Mouse (Mus musculus) thymus, adult 18-20 months (tissue): ENCODE data around the gene Ap1ar.
"Not testable (repeated sequence)": the region's sequence is repeated elsewhere in the genome, so short reads cannot be mapped to it uniquely, and the experiment has no call there.

Source experiments
- DNase-seq, 2 experiments: peaks; one replicate each; pipeline ENCODE4 v3.0.0; 2022; ENCODE audit warnings: mixed read lengths in 2 of 2

Ap1ar gene

DNA sequence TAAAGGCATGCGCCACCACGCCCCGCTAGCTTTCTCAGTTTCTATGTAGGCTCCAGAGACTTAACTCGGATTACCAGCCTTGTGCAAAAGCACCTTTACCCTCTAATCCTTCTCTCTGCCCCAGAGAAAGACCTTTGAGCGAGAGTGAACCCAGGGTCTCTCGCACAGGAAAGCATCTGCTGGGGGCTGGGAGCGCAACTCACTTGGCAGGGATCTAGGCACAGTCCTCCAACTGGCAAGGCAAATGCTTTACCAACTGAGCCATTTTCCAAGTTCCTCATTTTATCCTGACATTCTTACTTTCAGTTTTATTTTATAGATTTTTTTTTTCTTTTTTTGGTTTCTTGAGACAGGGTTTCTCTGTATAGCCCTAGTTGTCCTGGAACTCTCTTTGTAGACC lies 44.3 kb downstream of the Ap1ar start:
- no peak for DNase-seq

DNA sequence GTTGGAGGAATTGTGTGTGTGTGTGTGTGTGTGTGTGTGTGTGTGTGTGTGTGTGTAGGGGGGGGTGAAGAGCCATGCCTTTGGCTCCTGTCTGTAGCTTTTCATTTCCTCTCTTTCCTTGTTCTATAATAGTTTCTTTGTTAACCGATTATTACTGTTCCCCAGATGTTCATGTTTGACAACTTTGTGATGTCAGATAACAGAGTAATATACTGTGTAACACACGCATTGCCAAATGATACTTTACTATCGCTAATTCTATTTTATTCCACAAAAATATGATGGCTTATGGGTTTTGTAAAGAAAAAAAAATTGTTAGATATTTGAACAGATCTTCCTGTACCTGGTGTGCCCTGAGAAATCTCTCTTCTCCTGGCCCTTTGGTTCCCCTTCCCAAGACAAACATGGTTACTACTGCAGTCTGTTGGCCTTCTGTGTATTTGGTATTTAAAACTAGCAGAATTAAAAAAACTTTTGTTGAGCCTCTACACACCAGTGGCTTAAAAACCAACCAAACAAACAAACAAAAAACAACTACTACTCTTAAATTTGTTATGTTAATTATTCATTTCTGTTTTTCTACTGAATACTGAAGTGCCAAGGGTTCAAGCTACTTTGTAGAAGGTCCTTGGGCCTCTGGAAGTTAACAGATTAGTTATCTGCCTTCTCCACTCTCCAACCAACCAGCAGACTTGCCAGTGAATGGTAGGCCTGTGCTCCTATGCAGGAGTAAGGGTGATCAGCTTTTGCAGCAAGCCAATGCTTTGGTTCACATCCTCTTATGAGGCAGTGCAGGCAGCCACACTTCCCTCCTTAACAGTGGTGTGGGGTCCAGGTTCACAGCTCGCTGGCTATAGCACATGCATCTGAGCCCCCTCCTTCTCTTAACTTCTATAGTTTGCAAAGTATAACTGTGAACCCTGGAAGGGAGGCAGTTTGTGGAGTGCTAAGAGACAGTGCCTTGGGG lies 45.4 kb downstream of the Ap1ar start:
- no peak for DNase-seq

DNA sequence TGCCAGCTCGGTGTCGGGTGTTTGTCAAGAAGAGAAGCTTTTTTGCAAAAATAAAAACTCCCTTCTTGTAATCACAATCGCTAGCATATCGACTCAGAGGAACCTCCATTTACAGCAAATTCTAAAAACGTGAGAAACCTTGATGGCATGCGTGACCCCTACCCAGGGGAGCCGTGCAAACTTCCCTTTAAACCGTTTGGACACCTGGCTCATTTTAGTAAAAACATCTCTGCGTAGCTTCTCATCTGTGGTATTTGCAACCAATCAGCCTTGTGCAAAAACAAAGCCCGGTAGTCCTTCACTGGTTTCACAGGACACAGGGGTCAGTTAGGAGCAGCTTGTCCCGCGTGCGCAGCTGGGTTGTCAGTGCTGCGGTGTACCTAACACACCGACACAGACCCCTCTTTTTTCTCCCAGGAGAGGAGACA lies 46.3 kb downstream of the Ap1ar start:
- DNase-seq: no peak

DNA sequence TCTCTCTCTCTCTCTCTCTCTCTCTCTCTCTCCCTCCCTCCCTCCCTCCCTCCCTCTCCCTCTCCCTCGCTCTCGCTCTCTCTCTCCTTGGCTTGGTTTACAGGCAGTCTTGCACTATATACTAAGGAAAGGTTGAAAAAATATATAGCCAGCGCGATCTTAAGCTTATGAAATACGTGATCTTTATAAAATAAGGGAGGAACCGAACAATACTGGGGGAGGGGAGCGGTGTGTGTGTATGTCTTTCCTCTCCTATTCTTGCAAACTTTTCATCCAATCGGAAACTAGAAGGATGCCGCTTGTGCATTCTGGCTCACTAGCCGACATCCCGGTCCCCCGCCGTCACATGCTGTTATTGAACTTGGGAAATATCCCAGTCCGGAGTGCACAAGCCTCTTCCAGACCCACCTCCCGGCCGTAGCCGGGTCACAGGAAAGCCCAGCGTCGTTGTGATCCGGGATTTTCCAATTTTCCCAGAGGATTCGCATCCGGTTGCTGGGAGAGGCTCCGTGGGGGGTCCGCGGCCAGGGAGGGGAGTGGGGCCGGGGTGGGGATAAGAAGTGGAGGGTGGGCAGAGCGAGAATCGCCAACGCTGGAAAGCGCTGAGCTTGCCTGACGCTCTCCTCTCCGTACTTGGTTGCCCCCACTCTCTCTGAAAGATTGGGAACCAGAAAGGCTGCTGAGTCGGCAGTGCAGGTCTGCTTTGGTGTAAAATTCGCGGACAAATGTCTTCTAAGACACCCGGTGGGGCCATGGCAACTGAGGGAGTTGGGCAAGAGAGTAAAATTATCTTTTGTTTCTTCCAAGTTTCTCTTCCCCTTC lies 46.9 kb downstream of the Ap1ar start:
- peak; percentile 9 to 15 for DNase-seq

DNA sequence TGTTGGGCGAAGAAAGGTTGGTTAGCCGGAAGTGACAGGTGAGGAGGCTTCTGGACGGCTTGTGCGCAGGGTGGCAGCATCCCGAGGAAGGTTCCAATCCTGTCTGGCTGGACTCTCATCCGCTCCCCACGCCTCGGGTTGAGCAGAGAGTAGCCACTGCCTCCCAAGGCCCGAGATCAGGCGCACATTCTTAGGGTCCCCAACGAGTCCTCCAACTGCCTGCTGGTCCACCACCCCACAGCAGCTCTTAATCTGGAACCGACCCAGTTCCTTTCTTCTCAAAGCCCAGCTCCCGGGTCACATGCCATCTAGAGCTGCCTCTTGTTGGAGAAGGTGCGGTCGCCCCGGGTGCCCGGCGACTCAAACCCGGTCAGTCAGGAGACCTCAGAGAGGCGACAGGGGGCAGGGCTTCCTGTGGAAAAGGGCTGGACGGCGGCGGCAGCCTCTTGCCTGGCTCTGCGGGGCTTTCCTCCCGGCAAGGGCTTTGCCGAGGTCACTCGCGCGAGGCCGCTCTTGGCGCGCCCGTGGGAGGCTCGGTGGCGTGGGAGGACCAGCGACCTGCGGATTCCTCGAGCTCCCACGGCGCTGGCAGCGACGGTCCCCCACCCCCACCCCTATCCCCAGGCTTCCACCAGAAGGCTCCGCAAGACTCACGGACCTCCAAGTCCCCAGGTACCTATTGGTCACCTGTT lies 47.7 kb downstream of the Ap1ar start, which contains the start of gene Tifa:
TSS of gene Tifa (plus strand) at position 306 of the 692 bp plus-strand sequence.
- DNase-seq: peak; percentile 27 to 39

DNA sequence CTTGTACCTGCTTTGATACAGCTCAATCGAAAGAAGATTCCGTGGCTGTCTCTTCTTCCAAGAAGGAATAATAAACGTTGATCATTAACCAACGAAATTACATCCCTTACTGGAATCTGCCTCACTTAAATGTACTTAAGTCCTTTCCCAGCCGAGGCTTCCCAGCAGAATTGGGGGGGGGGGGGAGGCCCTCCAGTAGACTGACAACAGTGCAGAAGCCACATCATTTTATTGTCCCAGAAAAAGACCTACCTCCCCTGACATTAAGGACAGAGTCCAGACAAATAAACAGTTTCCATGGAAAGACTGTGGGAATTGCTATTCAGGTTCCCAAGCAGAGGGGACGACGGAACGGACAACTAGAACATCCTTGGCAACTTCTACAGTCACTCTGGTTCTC lies 48.4 kb downstream of the Ap1ar start:
- DNase-seq: no peak

DNA sequence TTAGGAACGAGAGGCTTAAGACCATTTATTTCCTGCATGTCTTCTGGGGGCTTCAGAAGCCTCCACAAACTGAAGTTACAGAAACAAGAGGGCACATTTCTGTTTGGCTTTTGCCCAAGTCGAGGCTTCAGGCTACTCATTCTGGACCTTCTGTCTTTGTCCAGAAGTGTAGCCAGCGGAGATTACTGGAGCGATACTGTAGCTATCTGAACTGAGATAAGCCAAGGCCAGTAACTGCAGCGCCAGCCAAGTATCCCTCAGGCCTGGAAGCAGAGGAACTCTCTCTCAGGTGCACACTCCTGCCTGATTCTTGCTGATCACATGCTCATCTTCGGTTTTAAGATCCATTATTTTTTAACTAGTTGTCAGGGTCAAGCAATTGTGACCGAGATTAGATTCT lies 49.3 kb downstream of the Ap1ar start:
- DNase-seq: no peak

DNA sequence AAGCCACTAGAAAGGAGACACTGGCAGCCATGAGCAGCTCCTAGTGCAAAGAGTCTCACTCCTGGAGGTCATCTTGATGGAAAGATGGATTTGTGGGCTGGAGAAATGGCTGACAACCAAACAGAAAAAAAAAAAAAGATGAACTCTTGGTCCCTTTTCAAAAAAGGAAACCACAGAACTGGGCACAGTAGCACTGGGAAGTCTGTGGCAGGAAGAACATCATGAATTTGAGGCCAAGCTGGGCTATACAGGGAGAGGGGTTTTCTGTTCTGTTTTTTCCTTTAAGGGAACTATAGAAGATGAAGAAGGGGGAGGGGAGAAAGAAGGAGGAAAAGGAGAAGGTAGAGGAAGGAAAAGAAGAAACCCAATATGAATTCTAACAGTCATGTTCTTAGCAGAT lies 50.3 kb downstream of the Ap1ar start:
- no peak for DNase-seq

DNA sequence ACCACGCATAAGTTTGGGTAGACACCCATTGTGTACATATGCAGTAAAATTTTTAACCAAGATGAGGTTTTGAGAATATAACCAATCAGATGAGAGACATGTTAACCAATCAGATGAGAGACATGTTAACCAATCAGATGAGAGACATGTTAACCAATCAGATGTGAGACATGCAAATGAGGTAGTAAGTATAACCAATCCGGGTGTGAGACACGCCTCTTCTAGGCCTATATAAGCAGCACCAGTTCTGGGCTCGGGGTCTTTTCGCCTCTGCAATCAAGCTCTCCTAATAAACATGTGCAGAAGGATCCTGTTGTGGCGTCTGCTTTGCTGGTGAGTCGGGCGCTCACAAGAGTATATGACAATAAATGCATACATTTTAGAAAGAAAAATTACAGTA lies 53.6 kb downstream of the Ap1ar start:
- DNase-seq: not testable (repeated sequence)

DNA sequence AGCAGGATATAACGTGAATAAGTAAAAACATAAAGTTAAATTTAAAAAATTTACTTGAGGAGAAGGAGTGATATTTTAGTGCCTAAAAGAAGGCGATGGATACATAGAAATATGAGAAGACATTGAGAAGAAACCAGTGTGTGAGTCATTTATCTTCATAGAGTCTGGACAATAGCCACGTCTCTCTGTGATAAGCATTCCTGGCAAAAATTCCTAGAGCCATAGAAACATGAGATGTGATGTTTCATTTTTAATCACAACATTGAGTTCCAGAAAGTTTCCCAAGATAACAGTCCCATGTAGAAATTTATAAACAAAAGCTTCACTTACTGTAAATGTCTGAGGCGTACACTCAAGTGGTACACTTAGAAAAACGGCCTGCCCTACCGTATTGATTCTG lies 54.4 kb downstream of the Ap1ar start:
- no peak for DNase-seq

DNA sequence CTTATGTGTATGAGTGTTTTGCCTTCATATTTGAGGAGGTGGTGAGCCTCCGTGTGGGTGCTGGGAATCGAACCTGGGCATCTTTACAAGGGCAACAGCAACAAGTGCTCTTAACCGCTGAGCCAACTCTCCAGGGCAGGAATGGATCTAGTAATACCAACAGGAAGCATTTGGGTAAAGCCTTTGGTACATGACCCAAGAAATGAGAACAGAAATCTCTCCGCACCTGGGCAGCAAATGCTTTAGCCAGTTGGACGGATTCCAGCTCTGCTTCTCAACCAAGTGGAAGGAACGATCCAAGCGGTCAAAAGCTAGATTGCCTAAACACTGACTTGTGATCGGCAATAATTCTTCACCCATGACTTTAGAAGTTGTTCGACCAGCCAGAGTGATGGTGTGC lies 56.4 kb downstream of the Ap1ar start:
- no peak for DNase-seq

DNA sequence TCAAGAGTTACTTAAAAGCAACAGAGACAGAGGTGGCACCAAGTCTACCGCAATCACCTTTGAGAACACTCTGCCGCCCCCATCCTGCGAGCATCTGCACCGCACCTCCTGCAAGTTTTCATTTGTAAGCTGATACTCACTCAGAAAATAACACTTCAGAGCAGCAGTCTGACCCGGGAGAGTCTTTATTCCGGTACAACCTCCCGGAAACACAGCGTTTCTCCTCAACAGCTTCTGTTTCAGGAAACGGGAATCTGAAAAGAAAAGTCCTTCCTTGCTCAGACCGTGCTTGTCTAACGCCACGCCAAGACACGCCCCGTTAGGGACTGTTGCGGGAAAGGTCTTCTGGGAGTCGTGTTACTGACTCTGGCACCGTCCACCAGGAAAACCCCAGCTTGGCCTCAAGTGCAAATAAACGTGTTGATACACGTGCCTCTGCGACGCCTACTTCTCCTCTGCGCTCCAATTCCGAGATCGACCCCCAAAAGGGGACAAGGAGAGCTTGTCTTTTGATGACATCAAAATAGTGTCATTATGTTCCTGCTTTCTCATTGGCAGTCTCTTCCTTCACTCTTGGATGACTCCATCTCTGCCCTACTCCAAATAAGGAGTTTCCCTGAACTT lies 57.2 kb downstream of the Ap1ar start, which contains the start of gene Alpk1:
TSS of gene Alpk1 (minus strand) at position 507 of the 624 bp plus-strand sequence.
- DNase-seq: peak; percentile 51 to 58

DNA sequence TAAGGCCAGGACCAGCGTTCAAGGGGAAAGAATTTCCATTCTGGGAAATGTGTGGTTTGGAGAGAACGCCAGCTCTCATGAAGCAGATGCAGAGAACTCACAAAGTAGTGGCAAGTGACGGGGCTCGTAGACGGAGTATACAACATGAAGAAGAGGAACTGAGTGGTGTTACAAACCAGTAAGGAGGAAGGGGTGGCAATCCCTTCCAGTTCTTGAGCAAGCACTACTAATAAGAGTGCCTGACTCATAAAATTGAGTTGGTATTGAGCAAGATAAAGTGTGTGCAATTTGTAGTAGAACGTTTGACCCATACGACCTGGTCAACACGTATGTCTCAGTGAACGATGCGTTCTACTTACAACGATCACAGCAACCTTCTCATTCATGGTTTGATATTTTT lies 68.2 kb downstream of the Ap1ar start:
- DNase-seq: no peak

DNA sequence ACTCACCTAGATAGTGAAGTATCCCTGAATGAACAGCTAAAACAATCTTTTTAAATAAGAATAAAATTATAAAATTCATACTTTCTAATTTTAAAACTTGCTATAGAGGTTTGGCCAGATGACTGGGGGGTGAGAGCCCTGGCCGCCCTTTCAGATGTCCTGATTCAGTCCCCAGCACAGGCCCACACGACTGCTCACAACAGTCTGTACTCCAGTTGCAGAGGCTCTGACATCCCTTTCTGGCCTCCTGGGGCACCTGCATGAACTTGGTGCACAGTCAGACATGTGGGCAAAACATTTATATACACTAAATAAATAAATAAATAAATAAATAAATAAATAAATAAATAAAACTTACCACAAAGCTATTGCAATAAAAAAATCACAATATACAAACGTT lies 71.4 kb downstream of the Ap1ar start:
- no peak for DNase-seq

DNA sequence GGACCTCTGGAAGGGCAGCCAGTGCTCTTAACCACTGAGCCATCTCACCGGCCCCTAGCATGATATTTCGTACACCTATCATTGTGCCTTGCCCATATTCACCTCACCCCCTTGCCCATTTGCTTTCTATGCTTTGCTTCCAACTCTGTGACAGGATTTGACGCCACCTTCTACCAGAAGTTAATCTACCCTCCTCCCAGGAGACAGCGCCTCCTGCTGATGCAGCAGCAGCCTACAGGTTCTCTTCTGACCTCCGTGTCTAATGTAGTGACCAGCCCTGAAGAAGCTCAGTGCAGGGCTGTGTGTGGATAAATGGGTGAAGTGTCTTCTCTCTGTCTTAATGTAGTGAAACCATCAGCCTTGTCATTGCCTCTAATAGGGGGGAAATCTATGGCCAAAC lies 72.8 kb downstream of the Ap1ar start:
- no peak for DNase-seq

DNA sequence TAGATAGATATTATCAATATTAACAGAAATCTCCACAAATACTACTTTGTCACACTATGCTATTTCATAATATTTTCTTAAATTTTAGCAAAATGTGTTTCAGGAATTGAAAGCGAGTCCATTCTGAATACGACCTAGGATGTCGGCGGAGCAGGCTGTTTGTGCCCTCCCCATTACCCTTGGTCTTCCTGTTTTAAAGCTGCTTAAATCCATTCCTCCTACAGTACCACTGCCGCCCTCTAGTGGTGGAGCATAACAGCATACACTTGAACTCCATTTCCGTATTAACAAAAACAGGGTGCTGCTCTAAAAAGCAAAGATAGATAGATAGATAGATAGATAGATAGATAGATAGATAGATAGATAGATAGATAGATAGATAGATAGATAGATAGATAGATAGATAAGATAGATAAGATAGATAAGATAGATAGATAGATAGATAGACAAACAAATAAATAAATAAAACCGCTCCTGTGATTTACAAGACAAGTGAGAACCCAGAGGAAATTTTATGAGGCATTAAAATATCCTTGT lies 74.2 kb downstream of the Ap1ar start:
- DNase-seq: peak; percentile 42 to 66

DNA sequence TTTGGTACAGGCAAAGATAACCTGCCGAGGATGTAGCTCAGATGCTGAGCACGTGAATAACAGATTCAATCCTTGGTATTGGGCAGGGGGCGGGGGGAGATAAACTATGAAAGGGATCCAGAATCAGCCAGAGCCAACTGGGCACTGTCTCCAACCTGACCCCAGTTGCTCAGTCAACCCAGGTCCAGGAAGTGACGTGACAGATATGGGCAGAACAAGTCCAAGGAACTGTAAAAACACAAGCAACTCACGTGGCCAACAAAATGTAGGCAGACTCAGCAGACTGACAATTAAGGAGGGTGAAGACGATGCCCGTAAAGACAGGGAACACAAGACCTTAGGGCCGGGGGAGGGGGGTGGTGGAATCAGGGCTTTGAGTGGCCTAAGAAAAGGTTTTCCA lies 74.9 kb downstream of the Ap1ar start:
- no peak for DNase-seq

DNA sequence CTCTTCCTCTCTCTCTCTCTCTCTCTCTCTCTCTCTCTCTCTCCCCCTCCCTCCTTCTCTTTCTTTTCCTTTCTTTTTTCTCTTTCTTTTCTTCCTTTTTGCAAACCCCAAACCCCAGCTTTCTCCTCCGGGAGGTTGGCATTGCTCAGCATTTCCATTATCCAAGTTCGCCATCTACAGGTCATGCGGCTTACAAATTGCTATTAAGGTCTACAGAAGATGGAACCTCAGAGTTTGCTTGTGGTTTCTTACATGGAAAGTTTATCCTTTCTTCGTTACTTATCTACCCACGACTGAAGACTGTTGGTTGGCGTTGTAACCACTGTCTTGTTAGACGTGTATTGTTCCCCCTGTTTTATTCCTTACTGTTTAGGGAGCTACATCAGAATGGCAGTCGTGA lies 78.1 kb downstream of the Ap1ar start:
- no peak for DNase-seq

DNA sequence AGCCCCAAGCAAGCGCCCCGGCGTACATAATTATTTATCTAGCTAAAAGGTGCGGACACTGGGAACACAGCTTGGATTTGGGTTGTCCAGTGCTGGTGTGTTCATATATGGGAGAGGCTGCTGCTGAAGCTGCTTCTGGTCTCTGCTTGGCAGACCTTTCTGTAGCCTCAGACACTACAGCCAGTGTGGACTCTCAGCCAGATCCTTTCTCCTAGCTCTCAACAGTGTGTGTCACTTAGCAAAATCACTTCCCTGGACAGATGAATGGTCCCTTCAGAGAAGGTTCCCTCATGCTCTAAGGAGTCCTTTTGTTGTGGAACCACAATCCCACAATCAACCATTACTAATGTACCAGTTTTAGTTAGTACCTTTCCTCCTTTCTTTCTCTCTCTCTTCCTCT lies 78.5 kb downstream of the Ap1ar start:
- no peak for DNase-seq

DNA sequence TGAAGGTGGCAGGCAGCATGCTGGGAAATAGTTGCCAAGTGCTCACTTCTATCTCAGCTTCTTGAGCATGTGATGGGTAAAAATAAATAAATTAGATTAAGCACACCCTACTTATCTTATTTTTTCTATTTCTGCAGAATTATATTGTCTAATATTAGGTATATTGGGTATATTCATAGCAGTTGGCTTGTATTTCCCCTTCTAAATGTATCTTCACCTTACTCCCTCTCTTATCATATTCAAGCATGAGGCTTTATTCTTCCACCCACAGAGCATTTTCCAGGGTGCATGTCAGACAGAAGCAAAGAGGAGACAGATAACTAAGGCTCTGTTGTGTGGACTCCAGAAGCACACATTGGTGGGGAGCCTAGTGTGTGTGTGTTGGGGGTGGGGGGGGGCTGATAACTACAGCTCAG lies 79.4 kb downstream of the Ap1ar start:
- DNase-seq: no peak
